Mouse (Mus musculus) adrenal gland, postnatal 36 days (tissue): ENCODE results near the gene Skint3. TPM values are rescaled to one million over a fixed set of nuclear protein-coding genes. Genes with fewer than 3 reads are reported as not detected.
"Not testable (repeated sequence)": the region's sequence is repeated elsewhere in the genome, so short reads cannot be mapped to it uniquely, and the experiment has no call there.

ENCODE experiments used
- DNase-seq, 2 experiments: peaks; one replicate each; pipeline ENCODE4 v3.0.0; 2021; ENCODE audit warnings: mixed read lengths in 1 of 2
- long read RNA-seq, 2 experiments: library from polyadenylated mRNA; stranded (forward); transcript quantifications; one replicate each; pipeline ENCODE4 v2.0.0; 2021; ENCODE audit warnings: borderline sequencing depth in 2 of 2
- total RNA-seq, 2 experiments: library from RNA; stranded (reverse); gene quantifications; 2 replicates each; pipeline ENCODE4 v1.2.3; 2021

The Skint3 gene
- not detected for total RNA-seq
- long read RNA-seq, experiment 1 = 0 reads
- long read RNA-seq, experiment 2 = 0 reads

DNA sequence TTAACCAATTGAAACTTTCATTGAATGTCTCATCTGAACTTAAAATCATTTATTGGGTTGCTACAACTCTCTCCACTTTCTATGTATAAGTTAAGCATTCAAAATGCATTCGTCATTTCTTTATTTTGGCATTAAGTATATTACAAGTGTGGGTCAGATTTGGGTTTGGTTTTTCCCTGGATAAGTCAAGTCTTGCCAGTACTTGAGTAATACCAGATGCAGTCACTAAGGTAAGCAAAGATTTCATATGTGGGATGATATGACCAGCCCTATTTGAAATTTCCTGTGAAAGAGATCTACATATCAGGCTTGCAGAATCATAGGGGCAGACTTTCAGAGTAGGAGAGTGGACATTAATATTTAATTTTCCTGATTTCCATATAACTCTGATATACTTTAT lies at the start of gene Skint3:
Skint3 (plus strand) TSS at position 301 of the 400 bp plus-strand sequence.
- DNase-seq = no peak

DNA sequence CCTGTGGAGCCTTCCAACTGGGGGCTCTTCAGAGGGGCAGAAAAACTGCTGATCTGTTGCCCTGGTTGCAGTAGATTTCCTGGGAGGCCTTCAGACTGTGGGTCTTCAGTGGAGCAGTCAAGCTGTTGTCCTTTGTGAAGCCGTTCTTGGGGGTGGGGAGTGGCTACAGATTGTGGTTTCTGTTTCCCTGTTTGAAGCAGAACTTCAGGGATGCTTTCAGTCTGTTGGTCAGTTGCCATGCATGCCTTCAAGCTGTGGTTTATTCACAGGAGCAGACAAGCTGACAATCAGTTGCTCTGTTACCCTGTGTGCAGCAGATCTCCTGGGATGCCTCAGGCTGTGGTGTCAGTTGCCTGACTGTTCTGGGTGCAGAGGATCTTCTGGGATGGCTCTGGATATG lies 11.4 kb downstream of the Skint3 start:
- DNase-seq = no peak

DNA sequence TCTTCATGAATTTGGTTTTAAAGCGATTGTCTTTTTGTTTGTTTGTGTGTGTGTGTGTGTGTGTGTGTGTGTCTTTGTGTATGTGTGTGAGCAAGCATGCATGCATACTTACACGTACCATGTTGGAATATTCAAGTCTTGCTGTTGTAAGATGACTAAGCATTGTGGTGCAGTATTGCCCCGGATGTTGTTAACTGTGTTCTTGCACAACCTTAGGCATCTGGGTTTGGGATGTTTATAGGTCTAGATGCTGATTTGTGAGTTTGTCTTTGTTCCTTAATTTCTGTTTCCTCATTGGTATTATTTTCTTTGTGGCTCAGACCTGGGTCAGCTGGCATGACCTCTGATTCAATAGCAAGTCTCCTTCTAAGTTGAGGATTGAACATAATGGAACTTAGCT lies 11.9 kb downstream of the Skint3 start:
- no peak for DNase-seq

DNA sequence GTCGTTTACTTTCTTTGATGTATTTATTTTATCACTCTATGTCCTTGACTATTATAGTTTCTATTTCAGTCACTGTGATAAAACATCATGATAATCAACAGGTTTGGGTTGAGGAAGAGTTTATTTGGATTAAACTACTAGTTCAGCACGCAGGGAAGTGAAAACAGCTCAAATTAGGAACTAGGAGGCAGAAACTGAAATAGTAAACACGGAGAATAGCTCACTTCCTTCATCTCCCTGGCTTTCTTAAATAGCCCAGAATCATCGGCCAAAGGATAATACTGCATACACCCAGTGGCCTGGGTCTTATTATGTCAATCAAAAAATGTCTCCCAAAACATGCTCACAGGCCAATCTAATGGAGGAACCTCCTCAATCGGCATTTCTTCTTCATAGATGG lies 24.0 kb downstream of the Skint3 start:
- no peak for DNase-seq

DNA sequence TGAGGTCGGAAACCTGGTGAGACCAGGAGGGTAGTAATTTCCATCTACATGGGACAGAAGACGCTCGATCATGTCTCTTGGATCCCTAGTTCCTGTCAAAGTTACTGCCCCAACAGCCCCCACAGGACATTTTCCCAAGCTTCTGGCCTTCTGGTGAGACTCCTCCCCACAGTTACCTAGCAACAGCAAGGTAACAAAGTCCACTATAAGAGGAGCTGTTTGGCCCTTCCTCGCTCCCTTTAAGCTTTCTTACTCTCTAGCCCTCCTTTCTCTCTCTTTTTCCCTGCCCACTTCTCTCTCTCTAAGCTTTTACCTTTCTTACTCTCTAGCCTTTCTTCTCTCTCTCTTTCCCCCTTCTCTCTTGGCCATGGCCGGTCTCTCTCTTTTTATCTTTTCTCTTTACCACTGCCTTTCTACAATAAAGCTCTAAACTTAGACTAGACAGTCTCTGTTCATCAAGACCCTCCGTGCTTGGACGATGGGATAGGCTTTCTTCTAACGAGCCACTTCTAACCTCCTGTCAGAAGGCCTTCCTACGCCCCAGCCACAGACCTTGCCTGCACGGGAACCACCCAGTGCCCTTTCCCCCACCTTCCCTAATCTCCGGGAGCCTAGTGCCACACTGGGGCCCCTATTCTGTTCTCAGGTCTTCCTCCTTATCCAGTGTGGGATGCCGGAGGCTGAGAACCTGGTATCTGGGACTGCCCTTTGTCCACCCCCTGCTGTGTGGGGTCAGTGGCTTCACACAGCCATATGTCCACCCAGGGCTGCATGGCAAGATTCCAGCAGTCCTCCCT lies 55.3 kb downstream of the Skint3 start:
- DNase-seq = no peak

DNA sequence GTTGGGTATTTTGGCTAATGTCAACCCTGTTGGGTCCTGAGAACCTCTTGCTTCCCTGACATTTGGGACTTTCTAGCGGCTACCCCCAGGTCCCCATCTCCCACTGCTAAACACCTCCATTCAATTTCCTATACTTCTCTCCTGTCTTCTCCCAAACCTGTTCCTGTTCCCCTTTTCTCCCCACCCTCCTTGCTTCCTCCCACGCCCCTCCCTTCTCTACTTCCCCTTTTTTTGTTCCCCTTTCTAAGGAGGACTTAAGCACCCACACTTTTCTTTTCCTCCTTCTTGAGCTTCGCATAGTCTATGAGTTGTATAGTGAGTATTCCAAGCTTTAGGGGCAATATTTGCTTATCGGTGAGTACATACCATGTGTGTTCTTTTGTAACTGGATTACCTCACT lies 56.4 kb downstream of the Skint3 start:
- no peak for DNase-seq

DNA sequence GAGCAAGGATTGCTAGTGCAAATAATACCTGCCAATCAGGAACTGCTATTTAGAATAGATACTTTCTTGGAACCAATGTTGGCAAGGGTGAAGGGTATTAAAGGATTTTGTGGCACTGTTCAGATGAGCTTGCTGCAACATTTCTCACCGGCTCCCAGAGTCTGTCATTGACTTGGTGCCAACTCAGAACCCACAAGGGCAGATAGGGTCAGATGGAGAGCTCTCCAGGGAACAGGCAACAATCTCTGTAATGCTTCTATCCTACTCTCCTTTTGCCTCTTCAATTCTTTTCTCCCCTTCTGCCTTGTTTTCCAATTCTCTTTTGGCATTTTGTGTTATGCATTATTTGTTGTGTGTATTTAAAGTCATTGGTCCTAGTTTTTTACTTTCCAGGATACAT lies 70.3 kb downstream of the Skint3 start:
- DNase-seq = no peak

DNA sequence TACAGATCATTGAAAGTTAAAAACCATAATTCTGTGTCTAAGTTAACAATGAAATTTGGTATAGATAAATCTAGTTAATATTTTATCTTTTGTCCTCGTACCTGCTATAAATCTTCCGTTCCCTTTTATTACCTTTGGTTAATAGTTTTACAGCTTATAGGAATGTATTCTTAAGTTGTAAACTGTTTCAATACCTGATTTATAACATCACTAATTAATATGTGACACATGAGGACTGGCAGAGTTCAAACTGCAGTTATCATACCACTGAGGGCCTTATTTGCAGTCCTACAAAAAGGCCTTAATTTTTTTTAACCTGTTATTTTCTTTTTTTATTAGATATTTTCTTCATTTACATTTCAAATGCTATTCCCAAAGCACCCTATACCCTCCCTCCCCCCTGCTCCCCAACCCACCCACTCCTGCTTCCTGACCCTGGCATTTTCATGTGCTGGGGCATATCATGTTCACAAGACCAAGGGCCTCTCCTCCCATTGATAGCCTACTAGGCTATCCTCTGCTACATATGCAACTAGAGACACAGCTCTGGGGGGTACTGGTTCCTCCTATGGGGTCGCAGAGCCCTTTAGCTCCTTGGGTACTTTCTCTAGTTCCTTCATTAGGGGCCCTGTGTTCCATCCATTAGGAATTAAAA lies 70.9 kb downstream of the Skint3 start:
- no peak for DNase-seq

DNA sequence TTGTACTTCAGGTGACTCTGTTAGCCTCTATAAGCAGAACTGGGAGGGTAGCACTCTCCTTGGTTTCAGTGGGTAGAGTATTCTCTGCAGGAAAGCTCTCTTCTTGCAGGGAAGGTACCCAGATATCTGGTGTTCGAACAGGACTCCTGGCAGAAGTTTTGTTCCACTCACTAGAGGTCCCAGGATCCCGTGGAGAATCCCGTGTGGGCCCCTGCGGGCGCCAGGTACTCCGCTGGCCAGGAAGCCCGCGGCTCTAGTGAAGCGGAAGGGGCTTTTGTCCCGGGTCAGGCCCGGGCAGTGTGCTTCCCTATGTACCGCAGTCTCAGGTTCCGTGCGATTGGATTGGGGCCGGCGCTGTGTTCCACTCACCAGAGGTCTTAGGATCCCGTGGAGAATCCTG lies 117.1 kb downstream of the Skint3 start:
- DNase-seq = not testable (repeated sequence)

Other genes starting within 250 kb of the Skint3 start
- not detected for gene Skint1, start 226.0 kb upstream of the Skint3 start, total RNA-seq
- not detected for gene Skint4, start 160.2 kb upstream of the Skint3 start, total RNA-seq
- gene Skint9, start 201.7 kb downstream of the Skint3 start, total RNA-seq = not detected